Mouse (Mus musculus): ENCODE data around the gene Rnf39.
"Not testable (repeated sequence)": the region's sequence is repeated elsewhere in the genome, so short reads cannot be mapped to it uniquely, and the experiment has no call there.

Gene Rnf39

GRCm38 (mm10) chr17:36982253-36983155 is 39.8 kb downstream of the Rnf39 start:
- peak; percentile 7 for DNase-seq (ENCODE audit: low spot score)

DNA sequence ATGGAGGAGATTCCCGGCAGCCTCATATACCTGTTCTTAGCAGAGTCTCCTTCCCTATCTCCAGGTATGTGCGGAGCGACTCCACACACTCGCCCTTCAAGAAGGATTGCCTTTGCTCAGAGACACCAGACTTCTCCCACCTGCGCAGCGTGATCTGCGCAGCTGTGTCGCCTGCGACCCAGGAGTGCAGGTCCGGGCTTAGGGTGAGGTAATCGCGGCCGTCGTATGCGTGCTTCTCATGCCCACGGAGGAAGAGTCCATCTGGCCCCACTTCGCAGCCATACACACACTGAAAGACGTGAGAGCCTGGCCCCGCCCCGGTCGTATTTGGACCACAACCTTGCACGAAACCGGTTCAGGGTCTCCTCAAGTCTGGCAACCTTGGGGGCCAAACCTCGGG is 45.8 kb downstream of the Rnf39 start:
- no peak for DNase-seq (ENCODE audit: low spot score)

DNA sequence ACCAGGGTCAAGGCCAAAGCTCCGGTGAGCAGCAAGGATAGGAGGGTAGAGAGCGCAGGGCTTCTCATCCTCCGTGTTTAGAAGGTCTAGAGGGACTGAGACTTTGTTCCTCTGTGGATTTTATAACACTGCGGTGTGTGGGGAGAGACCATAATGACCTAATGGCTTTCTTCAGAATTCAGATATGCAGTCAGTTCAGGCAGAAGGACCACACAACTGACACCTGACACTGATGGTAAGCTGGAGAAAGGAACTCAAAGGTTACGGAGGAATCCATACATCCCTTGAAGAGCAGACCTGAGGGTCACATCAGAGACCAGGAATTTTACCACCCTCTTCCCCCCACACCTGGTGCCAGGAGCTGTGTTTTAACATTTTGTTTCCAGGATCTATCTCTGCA is 46.7 kb downstream of the Rnf39 start, which contains the start of gene H2-M5:
TSS of gene H2-M5 (minus strand) at position 101 of the 400 bp plus-strand sequence.
- DNase-seq (ENCODE audit: low spot score), result no peak

DNA sequence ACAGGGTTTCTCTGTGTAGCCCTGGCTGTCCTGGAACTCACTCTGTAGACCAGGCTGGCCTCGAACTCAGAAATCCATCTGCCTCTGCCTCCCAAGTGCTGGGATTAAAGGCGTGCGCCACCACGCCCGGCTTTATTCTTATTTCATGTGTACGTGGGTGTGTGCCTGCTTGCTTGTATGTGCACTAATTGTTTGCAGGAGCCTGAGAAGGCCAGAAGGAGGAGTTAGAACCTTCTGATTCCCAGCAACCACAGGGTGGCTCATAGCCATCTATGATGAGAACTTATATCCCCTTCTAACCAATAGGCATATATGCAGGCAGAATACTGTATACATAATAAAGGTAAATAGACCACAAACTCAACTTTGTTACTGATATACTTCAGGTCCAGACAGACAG is 47.9 kb downstream of the Rnf39 start:
- not testable (repeated sequence) for DNase-seq (ENCODE audit: low spot score)

DNA sequence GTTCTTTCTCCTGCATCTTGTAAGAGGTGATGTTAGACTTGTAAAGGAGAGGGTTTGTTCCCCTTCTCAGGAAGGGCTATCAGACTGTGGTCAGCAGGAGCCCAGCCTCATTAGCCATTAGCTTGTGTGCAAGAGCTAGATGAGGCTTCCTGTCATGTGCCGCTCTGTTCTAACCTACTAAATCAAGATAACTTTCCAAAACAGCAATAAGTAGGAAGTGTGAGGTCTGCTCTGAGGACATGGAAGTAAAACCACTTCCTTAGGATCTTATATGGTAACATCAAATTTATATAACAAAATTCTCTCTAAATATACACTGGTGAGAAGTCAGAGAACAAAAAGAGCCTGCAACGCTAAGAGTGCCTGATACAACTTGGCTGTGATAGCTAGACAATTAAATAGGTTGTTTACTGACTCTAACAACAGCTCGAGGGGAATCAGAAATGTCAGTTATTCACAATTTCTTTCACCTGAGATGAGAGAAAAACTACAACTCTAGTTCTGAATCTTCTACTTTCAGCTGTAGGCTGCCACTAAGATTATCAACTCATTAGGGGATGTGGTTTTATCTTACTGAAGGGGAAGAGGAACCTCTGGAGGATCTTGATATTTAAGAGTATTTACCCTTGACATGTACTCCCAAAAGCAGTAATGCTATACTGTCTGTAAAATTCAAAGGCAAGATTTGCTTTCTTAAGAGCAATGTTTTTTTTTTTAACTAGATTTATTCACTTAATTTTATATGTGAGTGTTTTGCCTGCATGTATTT is 49.8 kb downstream of the Rnf39 start:
- no peak for DNase-seq (ENCODE audit: low spot score)

- no peak for DNase-seq (ENCODE audit: low spot score)
Observed at GRCm38 (mm10) chr17:36993770-36994325, 51.1 kb downstream of the Rnf39 start.

GRCm38 (mm10) chr17:36994528-36994927 is 51.8 kb downstream of the Rnf39 start:
- no peak for DNase-seq (ENCODE audit: low spot score)

DNA sequence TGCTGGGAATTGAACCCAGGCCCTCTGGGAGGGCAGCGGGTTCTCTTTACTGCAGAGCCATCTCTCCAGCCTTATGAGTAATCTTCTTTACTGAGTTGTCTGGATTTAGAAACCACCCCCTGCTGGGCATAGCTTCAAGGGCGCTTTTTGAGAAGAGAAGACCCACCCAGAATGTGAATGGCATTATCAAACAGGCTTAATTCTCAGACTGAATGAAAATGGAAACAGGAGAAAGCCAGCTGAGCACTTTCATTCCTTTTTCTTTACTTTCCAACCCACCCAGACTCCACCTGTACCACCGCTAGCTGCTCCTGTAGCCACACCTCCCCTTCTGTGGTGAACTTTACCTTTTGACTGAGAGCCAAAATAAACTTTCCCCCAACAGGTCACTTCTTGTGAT is 52.7 kb downstream of the Rnf39 start:
- DNase-seq (ENCODE audit: low spot score), result no peak

DNA sequence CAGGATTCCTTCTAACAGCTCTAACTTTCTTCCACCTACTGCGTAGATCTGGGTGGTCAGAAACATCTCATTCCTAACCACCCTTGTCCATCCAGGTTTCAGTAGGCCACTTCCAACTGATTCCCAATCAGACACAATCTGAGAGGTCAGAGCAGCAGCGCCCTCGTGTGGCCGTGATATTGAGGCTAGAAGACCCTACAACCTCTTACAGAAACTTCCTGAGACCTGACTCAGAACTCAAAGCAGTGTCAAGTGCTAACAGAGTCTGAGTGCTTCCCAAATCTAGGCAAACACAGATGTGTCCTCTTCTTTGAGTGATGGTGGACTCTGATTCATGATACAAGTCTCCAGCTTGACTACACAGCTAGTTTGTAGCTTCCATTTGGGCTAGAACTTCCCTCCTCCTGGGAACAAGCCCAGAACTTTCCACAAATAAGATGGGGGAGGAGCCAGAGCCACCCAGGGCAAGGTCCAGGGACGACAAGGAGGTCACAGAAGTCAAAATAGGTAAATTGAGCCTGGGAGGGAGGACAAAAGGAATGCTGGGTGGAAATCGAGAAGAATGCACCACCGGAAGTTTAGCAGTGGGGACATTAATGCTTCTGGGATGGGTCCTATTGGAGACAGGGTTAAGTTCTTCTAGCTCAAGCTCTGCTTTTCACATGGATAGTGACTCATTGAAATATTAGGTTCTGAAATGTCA is 54.5 kb downstream of the Rnf39 start:
- peak; percentile 96 for DNase-seq (ENCODE audit: low spot score)
